Comparison of ENCODE assay signal across 23 mouse cellular contexts in the genomic region with DNA sequence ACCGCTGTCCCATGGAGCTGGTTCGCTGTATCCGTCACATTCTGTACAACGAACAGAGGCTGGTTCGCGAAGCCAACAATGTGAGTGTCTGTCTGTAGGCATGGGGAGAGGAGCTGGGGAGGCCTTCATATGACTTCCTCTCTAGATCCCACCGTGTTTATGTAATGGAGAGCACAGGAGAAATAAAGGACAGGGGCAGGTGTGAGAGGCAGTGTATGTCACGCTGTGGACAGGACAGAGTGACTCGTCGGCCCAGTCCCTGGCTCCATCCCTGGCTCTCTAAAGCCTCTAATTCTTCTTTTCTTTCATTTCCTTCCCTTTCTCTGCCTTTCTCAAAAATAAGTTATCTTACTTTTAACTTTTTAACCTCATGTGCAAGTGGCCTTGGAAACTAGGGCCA.
"Had no signal": no experiment of that assay in that cellular context is flagged by ENCODE, and none has a peak within 500 bp of the region (broad histone marks: within the 10 kb centered on the region; RNA-seq: fewer than 3 reads in every experiment).

No protein-coding gene starts in this region.

- H3K27me3 ChIP-seq: intestine, embryonic 15.5 days; liver, embryonic 12.5 days had no signal

- DNase-seq: gastrocnemius, postnatal 25 days; heart, adult 18-20 months; heart, postnatal 10 days; heart, postnatal 4 days; kidney, adult 18-20 months; kidney, adult 8-10 months; kidney, postnatal 10 days; kidney, postnatal 25 days; kidney, postnatal 4 days; left cerebral cortex, postnatal 4 days had no signal

- ATAC-seq: hindbrain, embryonic 16.5 days; inflammation-experienced regulatory T-cells, adult 6 months; intestine, embryonic 15.5 days; intestine, postnatal 0 days; liver, embryonic 12.5 days had no signal

- H3K4me2 ChIP-seq: heart, embryonic 12.5 days; hindbrain, embryonic 12.5 days; hindbrain, embryonic 14.5 days; intestine, embryonic 15.5 days; limb, embryonic 13.5 days; limb, embryonic 15.5 days; liver, embryonic 12.5 days had no signal

- H3K36me3 ChIP-seq: heart, embryonic 10.5 days; heart, embryonic 12.5 days; hindbrain, embryonic 10.5 days; hindbrain, embryonic 12.5 days; intestine, embryonic 15.5 days; limb, embryonic 13.5 days had no signal

- H3K9ac ChIP-seq: heart, embryonic 12.5 days; hindbrain, embryonic 12.5 days; hindbrain, embryonic 14.5 days; intestine, embryonic 15.5 days; limb, embryonic 13.5 days; limb, embryonic 15.5 days; liver, embryonic 12.5 days had no signal

- H3K9me3 ChIP-seq: heart, embryonic 10.5 days; heart, embryonic 12.5 days; hindbrain, embryonic 10.5 days; hindbrain, embryonic 12.5 days; intestine, embryonic 15.5 days; limb, embryonic 13.5 days; limb, embryonic 15.5 days; liver, embryonic 12.5 days had no signal

- H3K4me3 ChIP-seq: heart, embryonic 10.5 days; heart, embryonic 12.5 days; hindbrain, embryonic 10.5 days; hindbrain, embryonic 12.5 days; intestine, embryonic 15.5 days; layer of hippocampus, adult 2 months; limb, embryonic 13.5 days; limb, embryonic 15.5 days; liver, embryonic 12.5 days had no signal

- H3K27ac ChIP-seq: heart, embryonic 10.5 days; hindbrain, embryonic 10.5 days; hindbrain, embryonic 12.5 days; hindbrain, embryonic 14.5 days; intestine, embryonic 15.5 days; layer of hippocampus, adult 2 months; limb, embryonic 13.5 days; limb, embryonic 15.5 days; liver, embryonic 12.5 days had no signal
